Mouse (Mus musculus): ENCODE measurements at regions not wholly inside any gene's neighbourhood (a gene's known extent, or its start where the extent isn't known, plus 50 kb on each side); places are given as distances from the start of the nearest gene placed in this dataset.

DNA sequence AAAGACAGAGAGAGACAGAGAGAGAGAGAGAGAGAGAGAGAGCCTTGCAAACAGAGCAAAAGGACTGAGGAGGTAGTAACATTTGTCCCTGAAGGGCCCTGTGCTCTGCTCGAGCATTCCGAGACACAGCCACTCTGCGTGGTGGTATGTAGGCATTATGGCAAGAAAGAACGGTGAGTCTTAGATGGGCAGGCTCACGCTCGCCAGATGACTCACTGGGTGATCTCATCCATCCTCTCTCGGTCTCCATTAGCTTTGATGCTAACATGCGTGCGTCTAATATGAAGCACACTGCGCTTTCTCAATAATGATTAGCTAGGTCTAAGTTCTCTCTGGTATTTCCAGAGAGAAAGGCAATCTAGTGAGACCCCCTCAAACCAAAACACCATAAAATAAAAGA, 65.1 kb upstream of the Stac start:
- in situ Hi-C loops (cut with MboI; ENCODE audit: low pct_ligation_motif_present, low pct_unique_long_range_greater_than_20kb, low sequenced_read_pairs) (no loop called here), dilution Hi-C loops (cut with MboI; ENCODE audit: extremely low pct_ligation_motif_present, extremely low pct_unique_long_range_greater_than_20kb, low sequenced_read_pairs) (no loop called here)
- H3K9ac ChIP-seq (ENCODE audit: insufficient read depth, low read depth): no peak overlapping the region
- H3K27me3 ChIP-seq (replicated peaks): no peaks in the 10 kb centered on the region
- TF ChIP-seq UBTF (IDR thresholded peaks at IDR 0.05; ENCODE audit: low read depth, low read length) (no peak), ZNF384 (IDR thresholded peaks at IDR 0.05; ENCODE audit: low read depth, low read length) (no peak), MXI1 (IDR thresholded peaks at IDR 0.05; ENCODE audit: low read depth, low read length) (no peak), SIN3A (IDR thresholded peaks at IDR 0.05; ENCODE audit: low read length) (no peak), EP300 (IDR thresholded peaks at IDR 0.05; ENCODE audit: low read length) (no peak), POLR2AphosphoS2 (IDR thresholded peaks at IDR 0.05; ENCODE audit: low read depth, low read length) (no peak), USF2 (conservative IDR thresholded peaks at IDR 0.05; ENCODE audit: low read depth, low read length) (no peak), ETS1 (conservative IDR thresholded peaks at IDR 0.05; ENCODE audit: low read depth, low read length) (no peak)
- H3K79me2 ChIP-seq (replicated peaks; ENCODE audit: control insufficient read depth, extremely low read depth, insufficient read depth, poor library complexity, severe bottlenecking): no peaks in the 10 kb centered on the region
- H3K27ac ChIP-seq (ENCODE audit: insufficient read depth, low read depth): no peak overlapping the region
- peaks cover 67% of the 10 kb centered on the region for H3K9me3 ChIP-seq (replicated peaks; ENCODE audit: low read length)
- no peaks in the 10 kb centered on the region for H3K4me1 ChIP-seq (ENCODE audit: control insufficient read depth in 1 of 2, insufficient read depth in 2 of 2)
- DNase-seq (ENCODE audit: extremely low read depth): no peak
- no peak overlapping the region for H3K4me2 ChIP-seq (ENCODE audit: insufficient read depth, low read depth, poor library complexity, severe bottlenecking)
- no peaks in the 10 kb centered on the region for H3K36me3 ChIP-seq (replicated peaks in 1 of 2; ENCODE audit: control insufficient read depth in 1 of 2, insufficient read depth in 1 of 2, low read length in 1 of 2)
- H3K4me3 ChIP-seq (replicated peaks in 1 of 3; ENCODE audit: low read depth in 2 of 3, low read length in 2 of 3, poor library complexity in 1 of 3): no peak overlapping the region

DNA sequence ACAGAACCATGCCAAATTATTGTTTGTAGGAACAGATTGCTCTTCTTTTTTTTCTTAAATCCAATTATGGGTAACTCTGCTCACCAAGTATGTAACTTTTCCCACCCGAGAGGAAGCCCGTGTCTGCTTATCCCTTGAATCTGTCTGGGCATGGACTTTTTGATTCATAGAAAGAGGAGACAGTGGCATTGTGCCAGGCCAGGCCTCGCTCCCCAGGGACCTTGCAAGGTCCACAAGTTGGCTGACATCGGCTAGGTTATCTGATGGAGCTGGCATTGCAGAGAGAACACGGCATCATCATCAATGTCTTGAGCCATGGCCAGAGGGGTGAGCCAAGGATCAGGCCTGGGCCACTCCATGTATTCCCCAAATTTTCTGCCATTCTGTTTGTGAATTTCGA, 56.0 kb upstream of the Stac start:
- dilution Hi-C loops (cut with MboI; ENCODE audit: extremely low pct_ligation_motif_present, extremely low pct_unique_long_range_greater_than_20kb, low sequenced_read_pairs): no loop called here

DNA sequence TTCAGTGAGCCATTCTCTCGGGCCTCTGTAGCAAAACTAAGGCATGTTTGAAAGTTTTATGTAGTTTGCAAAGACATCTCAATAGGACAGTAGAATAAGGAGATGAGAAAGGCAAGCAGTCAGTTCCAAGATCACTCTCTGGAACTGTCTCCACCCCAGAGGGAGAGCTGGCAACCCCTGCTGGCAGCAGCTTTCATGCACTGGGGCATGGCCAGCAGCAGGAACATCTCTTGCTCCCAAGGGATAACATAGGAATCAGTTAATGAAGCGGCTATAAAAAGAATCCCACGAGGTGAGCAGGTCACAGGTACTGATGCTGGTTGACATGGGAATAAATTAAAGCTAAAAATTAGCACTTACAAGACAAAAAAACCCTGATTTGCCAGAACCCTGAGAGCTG, 55.1 kb upstream of the Stac start:
- dilution Hi-C loops (cut with MboI; ENCODE audit: extremely low pct_ligation_motif_present, extremely low pct_unique_long_range_greater_than_20kb, low sequenced_read_pairs) (no loop called here), in situ Hi-C loops (cut with MboI; ENCODE audit: low pct_ligation_motif_present, low pct_unique_long_range_greater_than_20kb, low sequenced_read_pairs) (no loop called here)
- TF ChIP-seq IRF4 (IDR thresholded peaks at IDR 0.05; ENCODE audit: low read depth, low read length): no peak
- no peak for TF ChIP-seq MAFK (IDR thresholded peaks at IDR 0.05; ENCODE audit: insufficient replicate concordance, low read length)
- TF ChIP-seq TCF12 (IDR thresholded peaks at IDR 0.05; ENCODE audit: low read depth, low read length): no peak
- TF ChIP-seq POLR2AphosphoS2 (IDR thresholded peaks at IDR 0.05; ENCODE audit: low read depth, low read length): no peak
- no peak for TF ChIP-seq MAX (IDR thresholded peaks at IDR 0.05; ENCODE audit: low read length)
- TF ChIP-seq NRF1 (IDR thresholded peaks at IDR 0.05; ENCODE audit: low read depth, low read length): no peak
- TF ChIP-seq SIN3A (IDR thresholded peaks at IDR 0.05; ENCODE audit: low read length): no peak
- no peak for TF ChIP-seq USF2 (conservative IDR thresholded peaks at IDR 0.05; ENCODE audit: low read depth, low read length)
- no peak for TF ChIP-seq USF1 (IDR thresholded peaks at IDR 0.05; ENCODE audit: low read depth, low read length)
- no peak for TF ChIP-seq RCOR1 (conservative IDR thresholded peaks at IDR 0.05; ENCODE audit: low read depth, low read length)
- no peak for TF ChIP-seq MEF2A (IDR thresholded peaks at IDR 0.05; ENCODE audit: borderline replicate concordance, low read depth, low read length)
- TF ChIP-seq UBTF (IDR thresholded peaks at IDR 0.05; ENCODE audit: low read depth, low read length): no peak
- no peak for TF ChIP-seq POLR2A (IDR thresholded peaks at IDR 0.05; ENCODE audit: low read depth, low read length)
- TF ChIP-seq ZMIZ1 (IDR thresholded peaks at IDR 0.05; ENCODE audit: low read depth, low read length): no peak
- TF ChIP-seq CHD2 (IDR thresholded peaks at IDR 0.05; ENCODE audit: low read length): no peak
- TF ChIP-seq BHLHE40 (IDR thresholded peaks at IDR 0.05; ENCODE audit: low read depth, low read length): no peak
- Histone ChIP-seq H3K4me1 (ENCODE audit: control insufficient read depth in 1 of 2, insufficient read depth in 2 of 2) (no peaks in the 10 kb centered on the region), H3K9ac (ENCODE audit: insufficient read depth, low read depth) (no peak overlapping the region), H3K36me3 (replicated peaks in 1 of 2; ENCODE audit: control insufficient read depth in 1 of 2, insufficient read depth in 1 of 2, low read length in 1 of 2) (no peaks in the 10 kb centered on the region), H3K4me3 (replicated peaks in 1 of 3; ENCODE audit: low read depth in 2 of 3, low read length in 2 of 3, poor library complexity in 1 of 3) (no peak overlapping the region), H3K4me2 (ENCODE audit: insufficient read depth, low read depth, poor library complexity, severe bottlenecking) (no peak overlapping the region), H3K79me2 (replicated peaks; ENCODE audit: control insufficient read depth, extremely low read depth, insufficient read depth, poor library complexity, severe bottlenecking) (no peaks in the 10 kb centered on the region), H3K27ac (ENCODE audit: insufficient read depth, low read depth) (no peak overlapping the region), H3K27me3 (replicated peaks) (no peaks in the 10 kb centered on the region), H3K9me3 (replicated peaks; ENCODE audit: low read length) (peaks cover 68% of the 10 kb centered on the region)
- DNase-seq (ENCODE audit: extremely low read depth): no peak

More for the DNA sequence above, 56.0 kb upstream of the Stac start:
- Histone ChIP-seq H3K4me2 (ENCODE audit: insufficient read depth, low read depth, poor library complexity, severe bottlenecking) (no peak overlapping the region), H3K27ac (ENCODE audit: insufficient read depth, low read depth) (no peak overlapping the region), H3K27me3 (replicated peaks) (no peaks in the 10 kb centered on the region), H3K79me2 (replicated peaks; ENCODE audit: control insufficient read depth, extremely low read depth, insufficient read depth, poor library complexity, severe bottlenecking) (no peaks in the 10 kb centered on the region), H3K4me3 (replicated peaks in 1 of 3; ENCODE audit: low read depth in 2 of 3, low read length in 2 of 3, poor library complexity in 1 of 3) (no peak overlapping the region), H3K9ac (ENCODE audit: insufficient read depth, low read depth) (no peak overlapping the region), H3K4me1 (ENCODE audit: control insufficient read depth in 1 of 2, insufficient read depth in 2 of 2) (no peaks in the 10 kb centered on the region), H3K36me3 (replicated peaks in 1 of 2; ENCODE audit: control insufficient read depth in 1 of 2, insufficient read depth in 1 of 2, low read length in 1 of 2) (no peaks in the 10 kb centered on the region), H3K9me3 (replicated peaks; ENCODE audit: low read length) (peaks cover 67% of the 10 kb centered on the region)
- DNase-seq (ENCODE audit: extremely low read depth): no peak
- TF ChIP-seq ZC3H11A (IDR thresholded peaks at IDR 0.05; ENCODE audit: low read depth, low read length) (no peak), USF2 (conservative IDR thresholded peaks at IDR 0.05; ENCODE audit: low read depth, low read length) (no peak), USF1 (IDR thresholded peaks at IDR 0.05; ENCODE audit: low read depth, low read length) (no peak), E2F4 (IDR thresholded peaks at IDR 0.05; ENCODE audit: insufficient replicate concordance, low read depth, low read length) (no peak), JUND (conservative IDR thresholded peaks at IDR 0.05; ENCODE audit: low read depth, low read length) (no peak), ZKSCAN1 (IDR thresholded peaks at IDR 0.05; ENCODE audit: borderline replicate concordance, low read depth, low read length) (no peak), MAX (IDR thresholded peaks at IDR 0.05; ENCODE audit: low read length) (no peak), GABPA (IDR thresholded peaks at IDR 0.05; ENCODE audit: insufficient replicate concordance, low read depth, low read length) (no peak), SIN3A (IDR thresholded peaks at IDR 0.05; ENCODE audit: low read length) (no peak), ELF1 (IDR thresholded peaks at IDR 0.05; ENCODE audit: low read depth, low read length) (no peak), UBTF (IDR thresholded peaks at IDR 0.05; ENCODE audit: low read depth, low read length) (no peak), RAD21 (IDR thresholded peaks at IDR 0.05; ENCODE audit: low read depth, low read length) (no peak), NRF1 (IDR thresholded peaks at IDR 0.05; ENCODE audit: low read depth, low read length) (no peak)
- in situ Hi-C loops (cut with MboI; ENCODE audit: low pct_ligation_motif_present, low pct_unique_long_range_greater_than_20kb, low sequenced_read_pairs): no loop called here
